Mouse (Mus musculus) forebrain, postnatal 0 days (tissue): ENCODE results near the gene Gm2001. TPM values are rescaled to one million over a fixed set of nuclear protein-coding genes. Genes with fewer than 3 reads are reported as not detected.
"Not testable (repeated sequence)": the region's sequence is repeated elsewhere in the genome, so short reads cannot be mapped to it uniquely, and the experiment has no call there.

Source experiments
- ATAC-seq: fragments of 200-750 bp; cut with Nextera tagmentation; 2 replicates; pipeline ENCODE4 v1.8.0; 2017; ENCODE audit warnings: mild to moderate bottlenecking, moderate library complexity
- DNase-seq: peaks from one replicate; pipeline ENCODE4 v3.0.0-alpha.2; 2015
- H3K27ac ChIP-seq: fragments of 300-500 bp; sonication (generic); 2 replicates; pipeline ENCODE4 v1.5.1; 2014; ENCODE audit warnings: low read depth, mild to moderate bottlenecking, antibody characterized with exemption, low read length, moderate library complexity, mixed read lengths
- H3K27me3 ChIP-seq: fragments of 300-500 bp; sonication (generic); 2 replicates; pipeline ENCODE4 v1.6.1; 2014; ENCODE audit warnings: mild to moderate bottlenecking, low read length, mixed read lengths; ENCODE audit not compliant: insufficient read depth
- H3K36me3 ChIP-seq: fragments of 300-500 bp; sonication (generic); 2 replicates; pipeline ENCODE4 v1.6.1; 2014; ENCODE audit warnings: mild to moderate bottlenecking, moderate library complexity; ENCODE audit not compliant: insufficient read depth
- H3K4me1 ChIP-seq: fragments of 300-500 bp; sonication (generic); 2 replicates; pipeline ENCODE4 v1.6.1; 2014; ENCODE audit warnings: antibody characterized with exemption; ENCODE audit not compliant: insufficient read depth
- H3K4me2 ChIP-seq: fragments of 300-500 bp; sonication (generic); 2 replicates; pipeline ENCODE4 v1.6.1; 2014; ENCODE audit warnings: low read depth, mild to moderate bottlenecking, moderate library complexity
- H3K4me3 ChIP-seq: fragments of 300-500 bp; sonication (generic); 2 replicates; pipeline ENCODE4 v1.5.1; 2014; ENCODE audit warnings: low read depth, low read length, mixed read lengths
- H3K9ac ChIP-seq: fragments of 300-500 bp; sonication (generic); 2 replicates; pipeline ENCODE4 v1.6.1; 2014; ENCODE audit warnings: mild to moderate bottlenecking
- H3K9me3 ChIP-seq: fragments of 300-500 bp; sonication (generic); 2 replicates; pipeline ENCODE4 v1.6.1; 2016; ENCODE audit warnings: low read length
- whole genome bisulfite sequencing: fragments of 180-500 bp; shearing (Covaris S2); extraction: QIAGEN DNeasy Blood & Tissue Kit; methylation state at CpG from one replicate; pipeline ENCODE4 v1.1.7; 2014; 5-methylcytosine and 5-hydroxymethylcytosine counted together
- polyA plus RNA-seq: library from polyadenylated mRNA; unstranded; fragments of >200 nt; fragmentation: Nextera tagmentation; extraction: Ambion mirVana; gene quantifications from 2 replicates; pipeline ENCODE4 v1.2.1, GENCODE M21; 2015
- total RNA-seq: library from RNA; depleted of rRNA; stranded (reverse); fragments of >200 nt; gene quantifications from 2 replicates; pipeline ENCODE4 v1.2.3, GENCODE M21; 2014; rRNA removed

Gene Gm2001
- total RNA-seq (not detected in 2 replicates), polyA plus RNA-seq (not detected in 2 replicates)

DNA sequence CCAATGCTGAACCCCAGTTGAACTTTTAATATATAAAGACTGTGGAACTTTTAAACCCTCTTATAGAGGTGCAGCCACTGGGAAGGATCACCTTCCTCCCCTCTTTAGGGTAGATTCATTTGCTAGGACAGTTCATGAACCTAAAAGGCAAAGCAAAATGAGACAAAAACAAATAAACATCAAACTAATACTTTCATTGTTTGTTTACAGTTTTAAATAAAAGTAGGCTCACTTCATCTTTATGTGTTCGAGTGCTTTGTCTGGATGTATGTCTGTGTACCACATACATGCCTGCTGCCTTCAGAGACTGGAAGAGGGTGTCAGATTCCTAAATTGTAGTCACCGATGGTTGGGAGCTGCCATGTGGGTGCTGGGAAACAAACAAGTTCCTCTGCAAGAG is at the start of gene Gm2001:
Gm2001 (minus strand) TSS at position 101 of the 400 bp plus-strand sequence.
- not testable (repeated sequence) for H3K9me3 ChIP-seq, H3K4me3 ChIP-seq, H3K9ac ChIP-seq, H3K4me2 ChIP-seq, ATAC-seq, H3K36me3 ChIP-seq, H3K4me1 ChIP-seq, H3K27me3 ChIP-seq, H3K27ac ChIP-seq, DNase-seq
- 74% methylated on average over 1 of the region's 2 CpGs for WGBS

DNA sequence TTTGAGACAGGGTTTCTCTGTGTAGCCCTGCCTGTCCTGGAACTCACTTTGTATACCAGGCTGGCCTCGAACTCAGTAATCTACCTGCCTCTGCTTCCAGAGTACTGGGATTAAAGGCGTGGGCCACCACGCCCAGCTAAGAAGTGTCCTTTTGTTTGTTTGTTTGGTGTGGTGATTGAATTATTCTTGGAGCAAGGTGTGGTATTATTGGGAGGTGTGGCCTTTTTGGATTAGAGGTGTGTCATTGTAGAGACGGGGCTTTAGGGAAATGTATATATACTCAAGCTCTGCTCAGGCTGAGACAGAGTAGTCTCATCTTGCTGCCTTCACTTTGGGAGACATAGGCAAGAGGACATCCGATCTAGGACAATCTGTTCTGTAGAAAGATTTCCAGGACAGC is 31.6 kb upstream of the Gm2001 start, which contains the start of gene Gm2016:
Gm2016 (plus strand) TSS at position 301 of the 400 bp plus-strand sequence.
- H3K4me3 ChIP-seq, DNase-seq, ATAC-seq, H3K4me1 ChIP-seq, H3K36me3 ChIP-seq, H3K27ac ChIP-seq, H3K9me3 ChIP-seq, H3K4me2 ChIP-seq, H3K27me3 ChIP-seq, H3K9ac ChIP-seq: not testable (repeated sequence)
- 84% methylated on average over 5 of the region's 5 CpGs for WGBS

DNA sequence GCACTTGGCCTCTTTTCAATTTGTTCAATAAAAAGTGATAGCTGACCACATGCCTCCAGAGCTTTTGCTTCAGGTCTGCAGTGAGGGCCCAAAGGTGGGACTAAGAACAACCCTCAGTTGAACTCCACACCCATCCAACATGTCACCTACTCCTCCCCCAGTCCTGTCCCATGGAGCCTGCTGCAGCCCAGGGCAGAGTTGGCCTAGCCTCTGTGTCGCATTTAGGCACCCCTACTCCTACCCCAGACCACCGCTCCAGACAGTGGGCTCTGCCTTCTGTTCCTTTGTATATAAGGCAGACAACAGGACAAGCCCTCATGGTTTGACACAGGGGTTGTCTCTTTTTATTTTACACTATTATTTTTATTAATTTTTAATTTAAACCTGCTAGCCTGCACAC is 21.9 kb upstream of the Gm2001 start:
- H3K4me3 ChIP-seq, ATAC-seq, H3K9ac ChIP-seq, H3K27ac ChIP-seq, H3K4me1 ChIP-seq, H3K27me3 ChIP-seq, DNase-seq, H3K36me3 ChIP-seq, H3K4me2 ChIP-seq, H3K9me3 ChIP-seq: not testable (repeated sequence)
- 88% methylated on average over 2 of the region's 2 CpGs for WGBS

DNA sequence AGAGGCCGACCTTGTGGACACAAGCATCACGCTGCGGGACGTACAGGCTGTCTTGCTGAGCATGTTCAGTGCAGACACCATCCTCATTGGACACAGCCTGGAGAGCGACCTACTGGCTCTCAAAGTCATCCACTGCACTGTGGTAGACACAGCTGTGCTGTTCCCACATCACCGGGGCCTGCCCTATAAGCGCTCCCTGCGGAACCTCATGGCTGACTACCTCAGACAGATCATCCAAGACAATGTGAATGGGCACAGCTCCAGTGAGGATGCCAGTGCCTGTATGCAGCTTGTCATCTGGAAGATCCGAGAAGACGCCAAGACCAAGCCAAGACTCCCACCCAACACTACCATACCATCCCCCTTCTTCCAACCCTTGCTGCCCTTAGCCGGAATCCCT is 21.5 kb upstream of the Gm2001 start:
- H3K9me3 ChIP-seq, H3K27ac ChIP-seq, DNase-seq, H3K4me1 ChIP-seq, H3K4me3 ChIP-seq, H3K4me2 ChIP-seq, ATAC-seq, H3K9ac ChIP-seq, H3K27me3 ChIP-seq, H3K36me3 ChIP-seq: not testable (repeated sequence)
- WGBS: 92% methylated on average over 8 of the region's 11 CpGs

DNA sequence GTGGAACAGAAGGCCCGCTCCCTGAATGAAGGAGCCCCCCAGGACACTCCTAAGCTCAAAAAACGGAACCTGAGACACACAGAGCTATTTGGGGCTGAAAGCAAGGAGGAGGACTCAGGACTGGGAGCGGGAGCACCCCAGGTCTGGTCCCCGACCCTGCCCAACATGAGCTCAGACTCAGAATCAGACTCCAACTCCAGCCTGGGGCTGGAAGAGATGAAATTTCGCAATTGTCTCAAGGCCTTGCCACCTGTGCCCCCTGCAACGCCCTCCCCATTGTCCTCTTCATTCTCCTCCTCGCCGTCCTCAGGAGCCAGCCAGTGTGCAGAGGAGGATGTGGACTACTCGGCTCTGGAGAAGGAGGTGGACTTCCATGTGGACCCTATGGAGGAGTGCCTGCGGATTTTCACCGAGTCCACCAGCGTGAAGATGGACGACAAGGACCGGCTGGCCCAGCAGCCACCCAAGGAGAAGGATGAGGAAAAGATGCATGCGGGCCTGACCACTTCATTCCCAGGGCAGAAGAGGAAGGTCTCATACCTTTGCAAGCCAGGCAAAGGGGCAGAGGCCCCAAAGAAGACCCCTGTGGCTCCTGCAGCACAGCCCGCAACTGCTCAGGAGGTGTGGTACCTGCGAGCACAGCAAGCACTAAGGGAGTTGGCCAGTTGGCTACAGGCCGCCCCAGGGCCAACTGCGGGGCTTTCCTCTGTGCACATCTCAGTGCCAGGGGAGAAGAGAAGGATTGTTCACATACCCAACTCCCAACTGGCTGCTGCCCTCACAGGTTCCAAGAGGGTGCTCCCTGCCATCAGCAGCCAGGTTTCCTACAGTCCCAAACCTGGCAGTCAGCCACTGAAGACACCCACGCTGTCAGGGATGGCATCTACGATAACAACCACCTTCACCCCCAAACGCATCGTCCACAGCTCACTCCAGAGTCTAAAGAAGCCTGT is 19.9 kb upstream of the Gm2001 start:
- not testable (repeated sequence) for DNase-seq, H3K9ac ChIP-seq

DNA sequence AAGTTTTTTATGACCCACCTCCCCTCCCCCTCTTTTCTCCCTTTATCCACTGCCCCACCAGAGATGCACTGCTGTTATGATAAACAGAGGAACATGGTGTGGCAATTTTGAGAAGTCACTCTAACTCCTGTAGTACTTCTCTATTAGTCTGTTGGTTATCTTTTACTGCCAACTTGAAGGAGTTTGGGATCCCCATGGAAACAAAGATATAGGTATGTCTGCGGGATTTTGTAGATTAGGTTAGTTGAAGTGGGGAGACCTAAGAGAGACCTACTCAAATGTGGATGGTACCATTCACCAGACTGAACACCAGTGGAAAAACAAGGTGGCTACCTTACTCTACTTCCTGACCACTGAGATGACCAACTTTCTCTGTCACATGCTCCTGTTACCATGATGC is 13.9 kb upstream of the Gm2001 start:
- H3K27me3 ChIP-seq, H3K4me3 ChIP-seq, H3K9ac ChIP-seq, H3K4me1 ChIP-seq, H3K27ac ChIP-seq, H3K36me3 ChIP-seq, DNase-seq, H3K9me3 ChIP-seq, H3K4me2 ChIP-seq, ATAC-seq: not testable (repeated sequence)
- 84% methylated on average over 1 of the region's 1 CpGs for WGBS

More for the DNA sequence above, 19.9 kb upstream of the Gm2001 start:
- H3K9me3 ChIP-seq, H3K27me3 ChIP-seq, H3K27ac ChIP-seq, H3K36me3 ChIP-seq, H3K4me3 ChIP-seq, ATAC-seq, H3K4me1 ChIP-seq, H3K4me2 ChIP-seq: not testable (repeated sequence)
- 84% methylated on average over 23 of the region's 23 CpGs for WGBS

DNA sequence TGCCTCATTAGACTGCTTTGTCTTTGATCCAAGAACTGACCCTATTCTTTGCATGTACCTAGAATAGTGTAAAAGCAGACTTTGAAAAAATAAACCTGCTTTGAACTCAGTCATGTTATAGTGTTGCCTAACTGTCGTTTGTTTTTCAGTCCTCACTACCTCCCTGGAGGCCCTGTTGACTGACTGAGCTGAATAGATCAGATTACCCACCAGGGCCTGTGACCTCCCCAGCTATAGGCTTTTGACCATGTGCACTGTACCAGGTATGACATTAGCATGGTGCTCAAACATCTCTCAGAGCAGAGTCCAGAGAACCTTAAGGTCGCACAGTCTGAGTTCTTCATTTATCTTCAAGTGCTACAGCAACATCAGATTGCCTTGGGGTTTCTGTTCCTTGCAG is 8.5 kb upstream of the Gm2001 start:
- not testable (repeated sequence) for H3K4me3 ChIP-seq, H3K9ac ChIP-seq, ATAC-seq, H3K9me3 ChIP-seq, H3K27me3 ChIP-seq, H3K4me2 ChIP-seq, H3K4me1 ChIP-seq, DNase-seq, H3K36me3 ChIP-seq, H3K27ac ChIP-seq
- no CpG with 5 or more reads among the region's 2 CpGs for WGBS

DNA sequence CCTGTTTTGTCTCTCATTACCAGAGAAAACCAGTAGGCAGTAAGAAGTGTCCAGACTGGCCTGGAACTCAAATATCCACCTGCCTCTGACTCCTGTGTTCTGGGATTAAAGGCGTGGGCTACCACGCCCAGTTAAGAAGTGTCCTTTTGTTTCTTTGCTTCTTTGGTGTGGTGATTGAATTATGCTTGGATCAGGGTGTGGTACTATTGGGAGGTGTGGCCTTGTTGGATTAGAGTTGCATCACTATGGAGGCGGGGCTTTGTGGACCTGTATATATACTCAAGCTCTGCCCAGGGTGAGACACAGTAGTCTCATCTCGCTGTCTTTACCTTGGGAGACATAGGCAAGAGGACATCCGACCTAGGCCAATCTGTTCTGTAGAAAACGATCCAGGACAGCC is 25.9 kb downstream of the Gm2001 start, which contains the start of gene BB287469:
BB287469 (plus strand) TSS at position 301 of the 400 bp plus-strand sequence.
- not testable (repeated sequence) for H3K4me3 ChIP-seq, H3K4me2 ChIP-seq, DNase-seq, H3K9ac ChIP-seq, H3K36me3 ChIP-seq, H3K9me3 ChIP-seq, ATAC-seq, H3K4me1 ChIP-seq, H3K27me3 ChIP-seq, H3K27ac ChIP-seq
- WGBS: 95% methylated on average over 5 of the region's 6 CpGs

DNA sequence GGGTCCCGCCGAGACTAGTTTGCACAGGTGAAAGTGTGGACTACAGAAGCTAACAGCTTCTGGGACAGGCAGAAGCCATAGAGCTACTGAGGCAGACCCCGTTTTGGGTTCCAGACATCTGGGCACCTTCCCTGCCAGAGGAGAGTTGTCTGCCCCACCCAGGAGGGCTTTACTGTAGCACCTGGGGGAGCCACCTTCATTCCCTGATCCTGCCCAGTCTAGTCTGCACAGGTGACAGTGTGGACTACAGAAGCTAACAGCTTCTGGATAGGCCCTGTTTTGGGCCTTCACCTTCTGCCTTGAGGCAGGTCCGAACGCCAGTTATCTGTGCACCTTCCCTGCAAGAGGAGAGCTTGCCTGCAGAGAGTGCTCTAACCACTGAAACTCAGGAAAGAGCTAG is 44.2 kb downstream of the Gm2001 start:
- not testable (repeated sequence) for DNase-seq, H3K36me3 ChIP-seq, H3K4me1 ChIP-seq, H3K9ac ChIP-seq, H3K27ac ChIP-seq, H3K4me3 ChIP-seq, ATAC-seq, H3K4me2 ChIP-seq, H3K27me3 ChIP-seq, H3K9me3 ChIP-seq
- WGBS: 98% methylated on average over 5 of the region's 5 CpGs

DNA sequence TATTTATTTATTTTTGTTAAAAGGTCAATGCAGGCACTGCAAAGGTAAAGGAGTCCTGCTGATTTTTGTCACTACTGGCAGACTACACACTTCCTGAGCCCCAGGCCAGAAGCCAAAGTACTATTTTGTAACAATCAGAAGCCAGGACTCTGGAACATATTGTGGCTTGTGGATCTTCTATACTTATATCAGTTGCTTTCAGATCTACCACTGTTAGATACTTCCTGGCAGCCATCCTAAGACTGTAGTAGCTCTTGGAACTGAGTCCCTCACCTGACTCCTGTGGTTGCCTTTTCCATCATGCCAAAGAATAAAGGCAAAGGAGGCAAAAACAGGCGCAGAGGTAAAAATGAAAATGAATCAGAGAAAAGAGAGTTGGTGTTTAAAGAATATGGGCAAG is 46.9 kb downstream of the Gm2001 start, which contains the start of gene Gm21936:
Gm21936 (plus strand) TSS at position 301 of the 400 bp plus-strand sequence.
- not testable (repeated sequence) for H3K9me3 ChIP-seq, H3K27ac ChIP-seq, H3K36me3 ChIP-seq, H3K4me2 ChIP-seq, ATAC-seq, H3K27me3 ChIP-seq, H3K4me3 ChIP-seq, DNase-seq, H3K9ac ChIP-seq, H3K4me1 ChIP-seq
- 80% methylated on average over 1 of the region's 1 CpGs for WGBS
